Mouse (Mus musculus) myocyte (in vitro differentiated cells): Measurements from ENCODE around the gene Itgae. TPM values are rescaled to one million over a fixed set of nuclear protein-coding genes. Genes with fewer than 3 reads are reported as not detected.

Experiments used
- H3K27me3 ChIP-seq: one replicate; pipeline ENCODE4 v1.6.1; 2011; ENCODE audit not compliant: control insufficient read depth, insufficient read depth, insufficient read length
- H3K36me3 ChIP-seq: one replicate; pipeline ENCODE4 v1.6.1; 2011; ENCODE audit not compliant: control insufficient read depth, insufficient read depth
- H3K4me2 ChIP-seq: one replicate; pipeline ENCODE4 v1.6.1; 2011; ENCODE audit warnings: low read depth, control low read depth
- H3K4me3 ChIP-seq: one replicate; pipeline ENCODE4 v1.5.1; 2011; ENCODE audit warnings: mild to moderate bottlenecking, control low read depth, moderate library complexity
- H3K79me2 ChIP-seq: one replicate; pipeline ENCODE4 v1.6.1; 2011; ENCODE audit not compliant: control insufficient read depth, insufficient read depth
- H3ac ChIP-seq: one replicate; pipeline ENCODE4 v1.6.1; 2011; ENCODE audit not compliant: control insufficient read depth, insufficient read length
- CEBPB ChIP-seq: IDR thresholded peaks from 2 replicates; pipeline ENCODE4 v1.6.1; 2011; ENCODE audit warnings: mild to moderate bottlenecking, moderate library complexity; ENCODE audit not compliant: poor library complexity, insufficient read depth, severe bottlenecking
- E2F4 ChIP-seq: IDR thresholded peaks from one replicate; pipeline ENCODE4 v1.6.1; 2011; ENCODE audit warnings: mild to moderate bottlenecking, control low read depth, moderate library complexity; ENCODE audit not compliant: insufficient read depth
- MAX ChIP-seq: IDR thresholded peaks from one replicate; pipeline ENCODE4 v1.6.1; 2011; ENCODE audit warnings: low read depth, mild to moderate bottlenecking, control low read depth
- MYOD1 ChIP-seq, 3 experiments: IDR thresholded peaks; one replicate each; pipeline ENCODE4 v1.6.1; 2011; ENCODE audit warnings: control low read depth in 2 of 3, low read depth in 2 of 3, mild to moderate bottlenecking in 2 of 3, moderate library complexity in 1 of 3; ENCODE audit not compliant: insufficient read length in 2 of 3, control insufficient read depth in 1 of 3
- MYOG ChIP-seq, 3 experiments: IDR thresholded peaks; one replicate each; pipeline ENCODE4 v1.6.1; 2011; ENCODE audit warnings: control low read depth in 2 of 3, low read depth in 2 of 3, mild to moderate bottlenecking in 2 of 3; ENCODE audit not compliant: insufficient read length in 2 of 3, control insufficient read depth in 1 of 3, insufficient read depth in 1 of 3
- POLR2A ChIP-seq: IDR thresholded peaks from one replicate; pipeline ENCODE4 v1.6.1; 2011; ENCODE audit warnings: low read depth, mild to moderate bottlenecking, control low read depth, moderate library complexity; ENCODE audit not compliant: insufficient read length
- POLR2AphosphoS2 ChIP-seq: IDR thresholded peaks from one replicate; pipeline ENCODE4 v1.6.1; 2011; ENCODE audit warnings: low read depth, control low read depth; ENCODE audit not compliant: insufficient read length
- REST ChIP-seq: IDR thresholded peaks from one replicate; pipeline ENCODE4 v1.6.1; 2011; ENCODE audit warnings: mild to moderate bottlenecking, control low read depth, moderate library complexity; ENCODE audit not compliant: insufficient read depth, insufficient read length
- SRF ChIP-seq: IDR thresholded peaks from one replicate; pipeline ENCODE4 v1.6.1; 2011; ENCODE audit warnings: low read depth; ENCODE audit not compliant: control insufficient read depth, insufficient read length
- TCF12 ChIP-seq: IDR thresholded peaks from one replicate; pipeline ENCODE4 v1.6.1; 2011; ENCODE audit warnings: mild to moderate bottlenecking, control low read depth; ENCODE audit not compliant: poor library complexity, insufficient read depth, severe bottlenecking
- TCF3 ChIP-seq: IDR thresholded peaks from one replicate; pipeline ENCODE4 v1.6.1; 2011; ENCODE audit warnings: low read depth, control low read depth; ENCODE audit not compliant: insufficient read length
- USF1 ChIP-seq: IDR thresholded peaks from one replicate; pipeline ENCODE4 v1.6.1; 2011; ENCODE audit warnings: low read depth, mild to moderate bottlenecking, control low read depth, moderate library complexity
- polyA plus RNA-seq: library from polyadenylated mRNA; unstranded; fragments of >200 nt; fragmentation: generic; extraction: Trizol; gene quantifications from one replicate; pipeline ENCODE4 v1.2.1, GENCODE M21; 2012; ENCODE audit warnings: missing spikeins

Gene Itgae
- polyA plus RNA-seq, 1 experiment: 0.06 TPM

DNA sequence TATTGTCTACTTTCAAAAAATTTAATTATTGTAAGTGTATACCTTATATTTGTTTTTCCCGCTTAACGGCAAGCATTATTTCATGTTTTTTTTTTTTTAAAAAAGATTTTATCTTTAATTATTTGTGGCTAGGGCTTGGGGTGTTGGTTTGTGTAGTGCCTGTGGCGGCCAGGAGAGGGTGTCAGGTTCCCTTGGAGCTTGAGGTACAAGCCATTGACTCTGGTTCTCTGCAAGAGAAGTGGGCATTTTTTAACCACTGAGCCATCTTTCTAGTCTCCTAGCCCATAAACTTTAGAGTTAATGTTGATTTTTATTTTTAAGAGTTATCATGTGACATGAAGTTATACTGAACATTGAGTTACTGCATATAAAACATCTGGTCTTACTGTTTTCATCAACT is 18.5 kb upstream of the Itgae start:
- no peaks in the 10 kb centered on the region for H3K79me2 ChIP-seq
- H3K36me3 ChIP-seq: peaks cover 31% of the 10 kb centered on the region
- H3K4me3 ChIP-seq: no peak overlapping the region
- H3K27me3 ChIP-seq: no peaks in the 10 kb centered on the region
- no peak overlapping the region for H3ac ChIP-seq
- TF ChIP-seq POLR2AphosphoS2 (no peak), MYOD1 (IDR thresholded peaks at IDR 0.05; ENCODE audit: control insufficient read depth in 1 of 3, insufficient read length in 2 of 3, low read depth in 2 of 3) (no peak), SRF (no peak), USF1 (no peak), TCF3 (no peak), REST (no peak), E2F4 (no peak), MYOG (IDR thresholded peaks at IDR 0.05; ENCODE audit: control insufficient read depth in 1 of 3, insufficient read depth in 1 of 3, insufficient read length in 2 of 3, low read depth in 2 of 3) (no peak), CEBPB (no peak), MAX (no peak), TCF12 (no peak), POLR2A (no peak)
- H3K4me2 ChIP-seq: no peak overlapping the region

DNA sequence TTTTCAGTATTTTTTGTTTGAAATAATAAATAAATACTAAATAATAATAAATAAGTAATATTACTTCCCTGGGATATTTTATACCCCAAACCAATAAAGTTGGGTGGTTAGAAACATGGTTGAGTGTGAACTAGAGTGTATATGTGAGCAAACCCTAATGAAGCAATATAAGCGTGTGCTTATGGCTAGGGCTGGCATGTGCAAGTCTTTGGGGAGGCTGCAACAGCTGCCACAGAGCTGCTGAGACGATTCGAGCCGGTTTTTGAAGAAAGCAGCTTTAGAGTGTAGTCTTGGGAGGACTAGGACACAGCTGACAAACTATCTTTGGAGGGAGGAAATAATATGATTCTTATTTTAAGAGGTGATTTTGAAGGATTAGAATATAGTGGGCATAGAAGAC is 14.1 kb upstream of the Itgae start:
- Histone ChIP-seq H3ac (no peak overlapping the region), H3K27me3 (no peaks in the 10 kb centered on the region), H3K4me2 (no peak overlapping the region), H3K79me2 (no peaks in the 10 kb centered on the region), H3K4me3 (no peak overlapping the region), H3K36me3 (peaks cover 35% of the 10 kb centered on the region)
- TF ChIP-seq MYOG (IDR thresholded peaks at IDR 0.05; ENCODE audit: control insufficient read depth in 1 of 3, insufficient read depth in 1 of 3, insufficient read length in 2 of 3, low read depth in 2 of 3): no peak
- no peak for TF ChIP-seq POLR2A
- no peak for TF ChIP-seq SRF
- no peak for TF ChIP-seq MYOD1 (IDR thresholded peaks at IDR 0.05; ENCODE audit: control insufficient read depth in 1 of 3, insufficient read length in 2 of 3, low read depth in 2 of 3)
- no peak for TF ChIP-seq TCF3
- TF ChIP-seq CEBPB: no peak
- no peak for TF ChIP-seq REST

- H3K79me2 ChIP-seq: no peaks in the 10 kb centered on the region
- TF ChIP-seq USF1 (no peak), POLR2A (no peak), CEBPB (no peak), SRF (no peak), POLR2AphosphoS2 (no peak), TCF3 (no peak), MYOD1 (IDR thresholded peaks at IDR 0.05; ENCODE audit: control insufficient read depth in 1 of 3, insufficient read length in 2 of 3, low read depth in 2 of 3) (no peak), MYOG (IDR thresholded peaks at IDR 0.05; ENCODE audit: control insufficient read depth in 1 of 3, insufficient read depth in 1 of 3, insufficient read length in 2 of 3, low read depth in 2 of 3) (no peak), TCF12 (no peak), REST (no peak), E2F4 (no peak), MAX (no peak)
- no peak overlapping the region for H3K4me2 ChIP-seq
- H3K27me3 ChIP-seq: no peaks in the 10 kb centered on the region
- peaks cover 35% of the 10 kb centered on the region for H3K36me3 ChIP-seq
- H3K4me3 ChIP-seq: no peak overlapping the region
- no peak overlapping the region for H3ac ChIP-seq
Observed at GRCm38 (mm10) chr11:73076733-73077132, 13.7 kb upstream of the Itgae start.

DNA sequence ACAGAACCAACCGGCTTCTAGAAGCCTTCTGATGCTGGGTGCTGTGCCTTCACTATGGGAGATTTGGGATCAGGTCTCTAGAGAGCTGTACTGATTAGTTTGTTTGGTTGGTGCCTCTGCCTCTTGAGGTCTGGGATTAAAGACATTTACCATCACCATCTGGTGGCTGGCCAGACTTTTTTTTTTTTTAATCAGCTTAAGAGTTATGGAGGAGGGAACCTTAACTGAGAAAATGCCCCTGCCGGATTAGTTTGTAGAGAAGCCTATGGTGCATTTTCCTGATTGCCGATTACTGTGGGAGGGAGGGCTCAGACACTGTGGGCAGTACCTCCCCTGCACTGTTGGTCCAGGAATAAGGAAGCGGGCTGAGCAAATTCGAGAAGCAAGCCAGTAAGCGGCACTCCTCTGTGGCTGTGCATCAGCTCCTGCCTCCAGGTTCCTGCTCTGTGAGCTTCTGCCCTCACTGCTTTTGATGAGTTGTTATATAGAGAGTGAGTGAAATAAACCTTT is 13.1 kb upstream of the Itgae start:
- no peak overlapping the region for H3ac ChIP-seq
- TF ChIP-seq CEBPB: no peak
- TF ChIP-seq MAX: no peak
- no peaks in the 10 kb centered on the region for H3K27me3 ChIP-seq
- no peak overlapping the region for H3K4me3 ChIP-seq
- H3K36me3 ChIP-seq: peaks cover 35% of the 10 kb centered on the region
- no peaks in the 10 kb centered on the region for H3K79me2 ChIP-seq
- no peak overlapping the region for H3K4me2 ChIP-seq

- H3K4me2 ChIP-seq: no peak overlapping the region
- TF ChIP-seq TCF12 (no peak), REST (no peak), CEBPB (no peak), SRF (no peak), USF1 (no peak), MYOD1 (IDR thresholded peaks at IDR 0.05; ENCODE audit: control insufficient read depth in 1 of 3, insufficient read length in 2 of 3, low read depth in 2 of 3) (no peak), POLR2A (no peak), E2F4 (no peak), TCF3 (no peak), MYOG (IDR thresholded peaks at IDR 0.05; ENCODE audit: control insufficient read depth in 1 of 3, insufficient read depth in 1 of 3, insufficient read length in 2 of 3, low read depth in 2 of 3) (no peak), POLR2AphosphoS2 (no peak), MAX (no peak)
- H3ac ChIP-seq: no peak overlapping the region
- no peaks in the 10 kb centered on the region for H3K27me3 ChIP-seq
- peaks cover 29% of the 10 kb centered on the region for H3K36me3 ChIP-seq
- no peaks in the 10 kb centered on the region for H3K79me2 ChIP-seq
- H3K4me3 ChIP-seq: no peak overlapping the region
Observed at GRCm38 (mm10) chr11:73078615-73079014, 11.8 kb upstream of the Itgae start.
